Mouse (Mus musculus) ES-E14 (cell line): Measurements from ENCODE around the gene Ube2h.

Experiments
- CHD2 ChIP-seq: IDR thresholded peaks from 2 replicates; pipeline ENCODE4 v1.6.1; 2014; ENCODE audit warnings: mild to moderate bottlenecking, low read depth, low read length, inconsistent platforms
- HCFC1 ChIP-seq: IDR thresholded peaks from 2 replicates; pipeline ENCODE4 v1.6.1; 2012; ENCODE audit warnings: low read length, inconsistent platforms, borderline replicate concordance; ENCODE audit not compliant: insufficient read depth
- MAFK ChIP-seq: IDR thresholded peaks from 2 replicates; pipeline ENCODE4 v1.6.1; 2014; ENCODE audit warnings: mild to moderate bottlenecking, low read depth, low read length, inconsistent platforms; ENCODE audit not compliant: insufficient read depth
- ZNF384 ChIP-seq: IDR thresholded peaks from 2 replicates; pipeline ENCODE4 v1.6.1; 2012; ENCODE audit warnings: low read depth, low read length, inconsistent platforms

- TF ChIP-seq HCFC1 = no peak
- no peak for TF ChIP-seq CHD2
- TF ChIP-seq MAFK = no peak
- no peak for TF ChIP-seq ZNF384
Observed at GRCm38 (mm10) chr6:30307691-30308090, 3.4 kb upstream of the Ube2h start.
